Mouse (Mus musculus) lung, adult 2 months (tissue): ENCODE measurements at regions not wholly inside any gene's neighbourhood (a gene's known extent, or its start where the extent isn't known, plus 50 kb on each side); places are given as distances from the start of the nearest gene placed in this dataset.

Experiments used
- DNase-seq: peaks from one replicate; pipeline ENCODE4 v3.0.0; 2022
- H3K4me1 ChIP-seq: fragments of 200-500 bp; 2 replicates; pipeline ENCODE4 v1.6.1; 2011; ENCODE audit warnings: low read length; ENCODE audit not compliant: control insufficient read depth, insufficient read depth
- H3K4me3 ChIP-seq: fragments of 200-500 bp; replicated peaks from 2 replicates; pipeline ENCODE3; 2011; ENCODE audit warnings: low read depth, mild to moderate bottlenecking, control low read depth, low read length; ENCODE audit errors: extremely low read depth
- CTCF ChIP-seq: fragments of 200-500 bp; IDR thresholded peaks from 2 replicates; pipeline ENCODE4 v1.5.1; 2011; ENCODE audit warnings: mild to moderate bottlenecking, low read length, control low read depth; ENCODE audit not compliant: insufficient read depth
- POLR2A ChIP-seq: fragments of 200-500 bp; IDR thresholded peaks from 2 replicates; pipeline ENCODE4 v1.6.1; 2011; ENCODE audit warnings: low read depth, mild to moderate bottlenecking, control low read depth, low read length, borderline replicate concordance; ENCODE audit errors: extremely low read depth
- WGBS: fragments of 180-500 bp; shearing (Covaris S2); methylation state at CpG from one replicate; pipeline ENCODE4 v1.1.7; 2018; 5-methylcytosine and 5-hydroxymethylcytosine counted together

DNA sequence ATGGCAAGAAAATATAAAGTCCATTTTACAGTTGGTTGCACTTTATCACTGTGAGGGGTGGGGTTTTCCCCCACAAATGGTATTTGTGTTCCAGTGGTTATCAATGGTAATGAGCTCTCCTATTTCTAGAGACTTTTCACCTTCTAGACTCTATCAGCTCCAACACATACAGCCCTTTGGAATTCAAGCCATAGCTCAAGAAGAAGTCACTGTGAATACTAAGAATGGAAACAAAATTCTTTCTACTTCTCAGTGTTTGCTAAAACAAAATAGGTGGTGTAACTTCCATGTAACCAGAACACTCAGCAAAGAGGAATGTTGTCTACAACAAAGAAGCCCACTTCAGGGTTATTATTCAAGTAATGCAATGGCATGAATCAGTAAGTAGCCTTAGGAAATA lies 173.8 kb upstream of the Tmco5 start:
- no peak for DNase-seq
- no peak for TF ChIP-seq POLR2A
- no peak for TF ChIP-seq CTCF
- Histone ChIP-seq H3K4me1 (no peaks in the 10 kb centered on the region), H3K4me3 (no peak overlapping the region)

DNA sequence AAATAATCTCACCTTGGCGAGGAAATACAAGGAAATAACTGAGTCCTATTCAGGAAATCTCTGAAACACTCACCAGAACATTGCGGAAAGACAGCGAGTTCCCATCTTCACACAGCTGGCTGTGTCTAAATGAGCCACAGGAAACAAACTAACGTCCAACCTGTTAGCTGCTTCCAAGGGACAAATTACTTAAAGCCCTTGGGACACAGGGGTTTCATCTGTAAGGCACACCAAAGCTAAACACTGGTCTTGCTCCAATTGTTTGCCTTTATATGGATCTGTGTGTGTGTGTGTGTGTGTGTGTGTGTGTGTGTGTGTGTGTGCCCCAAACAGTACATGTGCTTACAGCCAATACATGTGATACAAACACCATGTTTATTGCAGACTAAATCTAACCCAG lies 168.9 kb upstream of the Tmco5 start:
- no peak for DNase-seq
- Histone ChIP-seq H3K4me3 (no peak overlapping the region), H3K4me1 (no peaks in the 10 kb centered on the region)
- 42% methylated on average over 4 of the region's 4 CpGs for WGBS
- TF ChIP-seq POLR2A (no peak), CTCF (no peak)

DNA sequence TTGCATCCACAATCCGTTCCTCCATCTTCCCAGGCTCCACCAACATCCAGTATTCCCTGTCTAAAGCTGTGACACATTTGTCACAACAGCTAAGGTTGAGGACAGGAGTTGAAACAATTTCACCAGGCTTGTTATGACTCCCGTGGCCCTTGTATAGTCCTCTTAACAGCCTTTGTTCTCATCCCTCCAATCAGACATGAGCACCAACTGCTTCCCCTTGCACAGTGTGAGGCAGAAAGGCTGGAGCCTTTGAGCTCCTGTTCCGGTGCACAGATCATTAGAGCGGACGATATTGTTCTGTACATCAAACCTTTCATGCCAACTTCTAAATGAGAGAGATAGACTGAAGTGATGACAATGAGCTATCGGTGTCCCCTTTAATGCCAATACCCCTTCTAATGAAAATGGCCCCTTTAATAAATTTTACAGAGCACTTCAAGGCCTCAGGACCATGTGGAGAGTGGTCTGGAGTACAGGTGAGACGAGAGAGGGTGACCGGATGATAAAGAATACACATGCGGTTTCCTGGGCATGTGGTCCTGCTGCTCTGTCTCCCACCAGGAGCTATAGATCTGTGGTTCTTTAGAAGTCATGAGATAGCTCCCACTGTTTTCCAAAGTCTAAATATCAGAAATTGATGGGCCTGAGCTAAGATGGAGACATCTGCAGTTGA lies 161.8 kb upstream of the Tmco5 start:
- Histone ChIP-seq H3K4me1 (no peaks in the 10 kb centered on the region), H3K4me3 (no peak overlapping the region)
- TF ChIP-seq POLR2A: no peak
- TF ChIP-seq CTCF: no peak
- 77% methylated on average over 9 of the region's 9 CpGs for WGBS
- no peak for DNase-seq

DNA sequence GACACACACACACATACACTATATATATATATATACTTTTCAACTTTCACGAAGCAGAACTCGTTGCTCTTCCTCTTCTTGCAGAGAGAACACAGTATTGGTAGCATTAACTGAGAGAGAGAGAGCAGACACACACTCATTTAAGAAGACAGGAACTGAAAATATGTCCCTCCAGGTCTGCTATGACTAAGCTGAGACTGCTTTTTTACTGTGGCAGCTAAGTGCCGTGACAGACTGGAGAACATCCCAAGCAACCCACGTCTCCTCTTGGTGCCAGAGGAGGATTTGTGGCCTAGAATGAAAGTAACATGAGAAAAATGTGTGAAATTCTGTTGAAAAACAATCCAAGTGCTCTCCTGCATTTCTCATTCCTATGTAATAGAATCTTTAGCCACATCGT lies 159.9 kb upstream of the Tmco5 start:
- H3K4me3 ChIP-seq: no peak overlapping the region
- TF ChIP-seq POLR2A (no peak), CTCF (no peak)
- DNase-seq: no peak
- H3K4me1 ChIP-seq: no peaks in the 10 kb centered on the region
- WGBS: 77% methylated on average over 5 of the region's 5 CpGs

DNA sequence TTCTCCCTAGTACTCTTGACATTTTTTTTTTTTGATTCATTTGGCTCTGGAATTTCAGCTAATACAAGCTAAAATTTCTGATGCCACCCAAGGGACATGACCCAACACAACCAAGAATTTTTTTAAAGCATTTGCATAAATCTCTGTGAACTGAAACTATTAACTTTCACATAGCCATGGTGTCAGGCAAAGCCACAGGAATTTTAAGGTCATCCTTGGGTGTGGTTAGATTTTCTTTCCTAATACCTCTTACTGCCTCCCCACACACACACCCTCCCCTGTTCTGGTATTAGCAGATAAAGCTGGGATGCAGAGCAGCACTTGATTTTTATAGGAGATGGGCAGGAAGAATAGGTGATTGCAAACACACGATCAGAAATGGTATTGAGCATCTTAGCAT lies 150.9 kb upstream of the Tmco5 start:
- Histone ChIP-seq H3K4me3 (no peak overlapping the region), H3K4me1 (no peaks in the 10 kb centered on the region)
- 38% methylated on average over 1 of the region's 1 CpGs for WGBS
- no peak for DNase-seq
- no peak for TF ChIP-seq POLR2A
- no peak for TF ChIP-seq CTCF

DNA sequence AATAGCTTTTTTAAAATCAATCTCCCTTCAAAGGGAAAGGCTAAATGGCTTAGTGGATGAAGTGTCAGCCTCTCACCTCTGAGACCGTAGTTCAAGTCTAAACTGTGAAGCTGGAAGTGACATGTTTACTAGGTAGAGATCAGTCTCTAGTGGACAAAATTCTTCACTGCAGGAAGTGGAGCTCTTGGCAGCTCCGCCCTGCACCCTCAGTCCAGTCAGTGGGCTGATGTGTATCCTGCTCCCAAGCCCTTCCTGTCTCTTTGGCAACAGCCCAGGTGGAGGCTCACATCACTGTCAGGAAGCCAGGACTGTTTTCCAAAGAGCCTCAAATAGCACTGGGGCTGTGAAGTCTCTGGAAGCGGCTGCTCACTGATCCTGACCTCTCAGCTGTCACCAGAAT lies 142.8 kb upstream of the Tmco5 start:
- TF ChIP-seq POLR2A (no peak), CTCF (peak; percentile 32; the same call in 1 of the 2 replicates)
- Histone ChIP-seq H3K4me3 (no peak overlapping the region), H3K4me1 (no peaks in the 10 kb centered on the region)
- 16% methylated on average over 3 of the region's 3 CpGs for WGBS
- DNase-seq: peak; percentile 3

DNA sequence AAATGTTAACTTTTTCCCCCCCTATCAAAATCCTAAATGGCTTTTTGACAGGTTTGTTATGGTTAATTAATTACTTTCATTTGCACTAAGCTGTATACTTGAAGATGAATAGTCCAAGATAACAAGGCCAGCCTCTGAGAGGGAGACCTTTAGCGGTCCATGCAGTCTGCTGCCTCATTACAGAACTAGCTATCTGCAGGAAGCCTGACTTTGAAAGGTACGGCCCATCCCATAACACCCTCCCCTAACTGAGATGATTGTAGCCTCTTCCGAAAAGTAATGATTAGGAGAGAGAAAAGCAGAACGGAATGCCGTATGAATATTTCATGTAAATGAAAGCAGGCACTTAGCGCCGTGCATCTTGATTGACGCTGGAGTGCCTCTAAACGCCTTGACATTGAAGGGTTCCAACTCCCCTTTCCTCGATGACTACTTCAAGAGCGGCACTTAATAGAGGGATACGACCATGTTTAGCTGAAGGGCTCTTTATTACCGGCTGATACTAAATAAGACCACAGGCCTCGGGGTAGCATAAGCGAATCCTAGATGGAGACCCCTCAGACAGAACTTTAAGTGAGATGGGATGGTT lies 109.9 kb upstream of the Tmco5 start:
- WGBS: 58% methylated on average over 15 of the region's 15 CpGs
- Histone ChIP-seq H3K4me1 (no peaks in the 10 kb centered on the region), H3K4me3 (no peak overlapping the region)
- DNase-seq: no peak
- no peak for TF ChIP-seq POLR2A
- no peak for TF ChIP-seq CTCF

DNA sequence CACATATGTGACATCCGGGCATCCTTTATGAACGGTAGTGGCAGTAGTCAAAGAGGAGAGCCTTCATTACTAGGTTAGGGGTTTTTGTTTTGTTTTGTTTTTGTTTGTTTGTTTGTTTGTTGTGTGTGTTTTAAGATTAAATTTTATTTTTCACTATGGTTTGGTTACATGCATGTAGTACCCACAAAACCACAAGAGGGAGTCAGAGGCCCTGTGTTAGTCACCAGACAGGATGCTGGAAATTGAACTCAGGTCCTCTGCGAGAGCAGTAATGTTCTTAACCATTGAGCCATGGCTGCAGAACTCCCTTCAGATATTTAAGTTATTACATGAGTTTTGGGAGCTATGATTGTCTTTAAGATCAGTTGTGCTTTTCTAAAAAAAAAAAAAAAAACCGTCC lies 109.3 kb upstream of the Tmco5 start:
- no peak for DNase-seq
- no peak for TF ChIP-seq POLR2A
- no peak for TF ChIP-seq CTCF

DNA sequence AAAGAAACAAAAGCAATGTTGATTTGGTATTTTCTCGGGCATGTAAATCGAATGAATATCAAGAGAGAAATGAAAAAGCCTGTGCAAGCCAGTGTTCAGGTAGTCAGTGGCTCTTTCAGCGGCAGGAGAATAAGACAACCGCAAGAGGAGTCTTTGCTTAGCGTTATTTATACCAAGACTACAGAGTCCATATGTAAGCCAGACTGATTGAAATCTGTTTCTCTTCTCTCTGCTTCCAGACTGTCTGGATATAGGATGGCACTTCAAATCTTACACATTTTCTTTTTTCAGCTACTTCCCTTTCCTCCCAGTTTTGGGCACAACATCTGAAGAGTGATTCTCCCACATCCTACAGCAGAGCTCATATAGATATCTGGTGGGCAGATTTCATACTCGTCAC lies 105.9 kb upstream of the Tmco5 start:
- 90% methylated on average over 6 of the region's 6 CpGs for WGBS
- Histone ChIP-seq H3K4me3 (no peak overlapping the region), H3K4me1 (no peaks in the 10 kb centered on the region)
- TF ChIP-seq CTCF: no peak
- no peak for TF ChIP-seq POLR2A
- no peak for DNase-seq

More for the DNA sequence above, 109.3 kb upstream of the Tmco5 start:
- Histone ChIP-seq H3K4me1 (no peaks in the 10 kb centered on the region), H3K4me3 (no peak overlapping the region)
- WGBS: 72% methylated on average over 4 of the region's 4 CpGs

DNA sequence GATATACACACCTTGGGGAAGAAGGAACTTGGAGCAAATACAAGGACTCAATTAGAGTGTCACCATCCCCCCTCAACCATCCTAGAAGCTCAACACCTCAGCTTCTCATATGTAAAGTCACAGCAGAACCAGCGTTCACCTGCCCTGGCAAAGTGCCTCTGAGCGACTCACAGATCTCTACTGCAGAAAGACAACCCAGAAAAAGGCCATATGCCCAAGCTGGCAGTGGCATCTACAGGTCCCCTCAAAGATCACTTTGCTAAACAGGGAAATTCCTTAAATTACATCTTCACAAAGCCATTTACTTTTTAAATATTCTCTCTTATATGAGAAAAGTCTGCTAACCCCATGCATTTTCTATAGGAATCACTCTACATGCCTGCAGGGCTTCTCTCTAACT lies 78.3 kb upstream of the Tmco5 start:
- WGBS: 81% methylated on average over 2 of the region's 2 CpGs
- DNase-seq: no peak
- no peaks in the 10 kb centered on the region for H3K4me1 ChIP-seq
- TF ChIP-seq CTCF (no peak), POLR2A (no peak)
- H3K4me3 ChIP-seq: no peak overlapping the region
